Mouse (Mus musculus) R1 (cell line): Measurements from ENCODE around the gene Col5a3.

Source experiments
- DNase-seq: peaks from one replicate; pipeline ENCODE4 v3.0.0-alpha.2; 2018; ENCODE audit warnings: low read depth, low spot score

The Col5a3 gene

DNA sequence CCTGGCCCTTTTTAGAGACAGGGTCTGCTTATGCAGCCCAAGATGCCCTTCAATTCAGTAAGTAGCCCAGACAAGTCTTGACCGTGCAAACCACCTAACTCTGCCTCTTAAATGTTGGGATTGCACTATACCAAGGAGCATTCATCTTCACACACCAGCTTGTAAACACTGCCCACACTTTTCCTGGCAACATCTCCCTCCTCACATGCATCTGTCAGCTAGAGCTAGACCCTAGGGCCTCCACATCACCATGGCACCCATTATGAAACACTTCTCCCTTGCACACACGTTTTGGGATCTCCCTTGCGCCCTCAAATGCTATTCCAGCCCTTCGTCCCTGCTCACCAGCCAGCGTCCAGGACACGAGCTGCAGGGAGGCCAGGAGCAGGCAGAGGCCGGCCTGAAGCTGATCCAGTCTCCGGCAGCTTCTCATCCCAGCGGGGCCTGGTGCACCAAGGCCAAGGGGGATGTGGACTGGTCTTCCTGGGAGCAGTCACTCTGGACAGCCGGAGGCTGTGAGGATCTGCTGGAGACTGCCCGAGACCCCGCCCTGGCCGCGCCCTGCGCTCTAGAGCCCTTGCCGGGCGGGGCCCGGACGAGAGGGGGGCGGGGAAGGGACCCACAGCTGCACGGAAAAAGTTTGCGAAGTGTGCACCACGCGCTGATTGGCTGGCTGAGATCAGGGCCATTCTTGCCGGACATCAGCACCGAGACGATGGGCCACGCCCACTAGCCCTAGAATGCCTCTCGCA is at the start of gene Col5a3:
Gene Col5a3, minus strand, starts transcription at position 547 of the 752 bp plus-strand sequence.
- DNase-seq = peak; percentile 91

GRCm38 (mm10) chr9:20862225-20862624 is 47.4 kb upstream of the Col5a3 start:
- DNase-seq = no peak

DNA sequence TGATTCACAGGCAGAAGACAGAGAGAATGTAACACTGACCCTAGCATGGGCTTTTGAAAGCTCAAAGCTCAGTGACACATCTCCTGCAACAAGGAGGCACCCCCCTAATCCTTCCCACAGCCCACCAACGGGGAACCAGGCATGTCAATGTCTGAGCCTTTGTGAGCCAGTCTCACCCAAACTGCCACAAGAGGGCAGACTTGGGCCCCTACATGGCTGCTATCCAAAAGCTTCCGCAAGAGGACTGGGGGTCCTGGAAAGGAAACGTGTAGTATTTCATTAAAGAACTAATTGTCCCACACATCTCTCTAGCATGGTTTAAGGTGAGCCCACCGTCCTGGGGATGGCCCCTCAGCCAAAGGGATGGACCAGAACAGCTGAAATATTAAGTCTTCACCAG is 47.0 kb upstream of the Col5a3 start:
- DNase-seq = peak; percentile 84

GRCm38 (mm10) chr9:20859926-20860325 is 45.1 kb upstream of the Col5a3 start:
- DNase-seq = peak; percentile 49

- DNase-seq = peak; percentile 85
Measured at GRCm38 (mm10) chr9:20857131-20857530, 42.3 kb upstream of the Col5a3 start.

GRCm38 (mm10) chr9:20850179-20850578 is 35.3 kb upstream of the Col5a3 start:
- peak; percentile 20 for DNase-seq

DNA sequence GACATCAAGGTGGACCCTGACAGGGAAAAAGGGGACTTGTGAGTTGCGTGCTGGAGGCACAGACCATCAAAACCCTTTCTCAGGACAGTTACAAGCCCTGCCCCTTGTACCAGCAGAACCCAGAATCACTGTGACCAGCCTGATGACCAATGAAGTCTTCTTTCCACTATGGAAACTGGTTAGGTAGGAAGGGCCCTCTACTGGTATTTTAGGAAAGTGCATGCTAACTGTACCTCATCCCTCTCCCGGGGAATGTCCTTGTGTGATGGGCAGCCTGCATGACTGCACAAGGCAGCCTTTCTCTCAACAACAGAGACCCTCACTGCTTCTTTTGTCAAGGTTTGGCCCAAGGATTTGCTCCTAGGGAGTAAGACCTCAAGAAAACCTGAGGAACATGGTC is 27.8 kb upstream of the Col5a3 start:
- peak; percentile 66 for DNase-seq

- no peak for DNase-seq
Measured at GRCm38 (mm10) chr9:20842211-20842610, 27.3 kb upstream of the Col5a3 start.

DNA sequence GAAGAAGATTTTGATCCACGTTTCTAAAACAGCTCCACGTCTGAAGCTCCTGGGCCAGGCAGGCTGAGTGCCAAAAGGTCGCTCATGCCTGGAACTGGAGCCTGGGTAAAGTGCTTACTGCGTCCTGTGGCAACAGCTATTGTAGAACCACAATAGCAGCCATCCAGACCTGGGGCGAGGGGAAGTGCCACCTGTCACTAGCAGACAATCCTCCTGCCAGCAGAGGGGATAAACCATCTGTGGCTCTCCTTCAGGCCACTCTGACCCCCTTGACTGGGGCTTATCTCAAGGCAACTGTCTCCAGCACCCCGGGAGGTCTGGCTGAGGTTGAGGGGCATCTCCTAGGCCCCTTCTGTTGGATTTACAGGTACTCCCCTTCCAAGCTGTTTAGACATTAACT is 24.1 kb upstream of the Col5a3 start:
- DNase-seq = no peak

DNA sequence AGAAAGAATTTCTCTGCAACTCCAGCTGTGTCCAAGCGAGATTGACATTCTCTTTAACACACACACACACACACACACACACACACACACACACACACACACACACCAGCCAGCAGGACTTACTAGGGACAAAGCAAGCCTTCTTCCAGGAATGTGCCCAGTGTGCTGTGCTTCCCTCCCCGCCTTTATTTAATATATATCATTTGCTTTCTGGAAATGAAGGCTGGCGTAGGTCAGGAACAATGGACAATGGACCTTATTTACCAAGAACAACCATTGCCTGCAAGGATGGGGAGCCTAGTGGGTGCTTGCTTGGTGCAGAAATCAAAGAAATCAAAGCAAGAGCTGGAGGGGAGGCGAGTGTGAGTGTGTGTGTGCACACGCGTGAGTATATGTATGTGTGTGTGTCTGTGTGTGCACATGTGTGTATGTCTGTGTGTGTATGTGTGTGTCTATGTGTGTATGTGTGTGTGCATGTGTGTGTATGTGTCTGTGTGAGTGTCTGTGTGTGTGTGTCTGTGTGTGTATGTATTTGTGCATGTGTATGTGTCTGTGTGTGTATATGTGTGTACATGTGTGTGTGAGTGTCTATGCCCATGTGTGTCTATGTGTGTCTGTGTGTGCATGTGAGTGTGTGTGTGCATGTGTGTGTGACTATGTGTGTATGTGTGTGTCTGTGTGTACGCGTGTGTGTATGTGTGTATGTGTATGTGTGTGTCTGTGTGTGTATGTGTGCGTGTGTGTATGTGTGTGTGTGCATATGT is 22.5 kb upstream of the Col5a3 start:
- no peak for DNase-seq

DNA sequence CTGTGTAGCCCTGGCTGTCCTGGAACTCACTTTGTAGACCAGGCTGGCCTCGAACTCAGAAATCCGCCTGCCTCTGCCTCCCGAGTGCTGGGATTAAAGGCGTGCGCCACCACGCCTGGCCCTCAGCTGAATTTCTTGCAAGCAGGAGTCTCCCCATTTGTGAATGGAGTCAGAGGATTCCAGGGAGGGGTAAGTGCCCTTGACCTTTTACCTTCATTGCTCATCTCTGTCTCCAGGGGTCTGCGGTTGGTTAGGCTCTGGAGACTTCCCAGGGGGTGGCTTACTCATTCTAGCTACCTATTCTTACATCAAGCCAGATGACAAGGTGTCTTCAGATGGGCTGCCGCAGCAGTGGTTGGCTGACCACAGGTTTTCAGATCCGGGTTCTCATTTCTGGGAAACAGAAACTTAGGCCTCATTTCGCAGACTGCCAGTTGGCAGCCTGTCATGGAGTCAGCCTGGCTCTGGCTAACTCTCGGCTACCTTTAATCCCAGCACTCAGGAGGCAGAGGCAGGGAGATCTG is 20.6 kb upstream of the Col5a3 start:
- peak; percentile 86 for DNase-seq

DNA sequence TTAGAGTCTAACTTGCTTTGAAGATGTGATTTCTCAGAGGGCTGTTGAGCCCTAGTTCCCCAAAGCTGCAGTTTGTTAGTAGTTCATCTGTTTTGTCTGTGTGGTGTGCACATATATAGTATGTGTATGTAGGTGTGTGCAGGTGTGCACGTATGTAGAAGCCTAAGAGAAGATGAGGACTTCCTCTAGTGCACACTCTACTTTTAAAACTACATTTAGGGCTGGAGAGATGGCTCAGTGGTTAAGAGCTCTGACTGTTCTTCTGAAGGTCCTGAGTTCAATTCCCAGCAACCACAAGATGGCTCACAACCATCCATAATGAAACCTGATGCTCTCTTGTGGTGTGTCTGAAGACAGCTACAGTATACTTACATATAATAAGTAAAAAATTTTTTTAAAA is 20.0 kb upstream of the Col5a3 start:
- DNase-seq = no peak

- peak; percentile 90 for DNase-seq
Measured at GRCm38 (mm10) chr9:20830901-20831643, 16.2 kb upstream of the Col5a3 start.

- no peak for DNase-seq
Measured at GRCm38 (mm10) chr9:20828127-20828526, 13.3 kb upstream of the Col5a3 start.

DNA sequence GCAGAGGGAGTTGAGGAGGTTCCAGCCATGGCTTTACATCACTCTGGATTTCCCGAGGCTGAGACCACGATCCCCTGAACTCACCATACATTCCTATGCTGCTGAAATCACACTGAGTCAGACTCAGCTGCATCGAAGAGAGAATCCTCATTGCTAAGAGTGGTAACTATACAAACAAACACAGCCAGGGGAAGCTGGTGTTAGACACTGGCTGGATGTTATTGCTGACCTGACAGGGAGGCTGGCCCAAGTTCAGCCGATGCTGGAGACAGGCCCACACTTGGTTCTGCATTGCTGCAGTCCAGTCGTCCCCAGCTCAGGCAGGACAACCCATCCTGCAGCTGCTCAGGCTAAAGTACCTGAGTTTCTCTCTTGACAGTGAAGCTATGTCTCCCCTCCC is 10.9 kb upstream of the Col5a3 start:
- DNase-seq = no peak

- no peak for DNase-seq
Measured at GRCm38 (mm10) chr9:20822821-20823220, 8.0 kb upstream of the Col5a3 start.

GRCm38 (mm10) chr9:20820001-20820400 is 5.1 kb upstream of the Col5a3 start:
- no peak for DNase-seq

DNA sequence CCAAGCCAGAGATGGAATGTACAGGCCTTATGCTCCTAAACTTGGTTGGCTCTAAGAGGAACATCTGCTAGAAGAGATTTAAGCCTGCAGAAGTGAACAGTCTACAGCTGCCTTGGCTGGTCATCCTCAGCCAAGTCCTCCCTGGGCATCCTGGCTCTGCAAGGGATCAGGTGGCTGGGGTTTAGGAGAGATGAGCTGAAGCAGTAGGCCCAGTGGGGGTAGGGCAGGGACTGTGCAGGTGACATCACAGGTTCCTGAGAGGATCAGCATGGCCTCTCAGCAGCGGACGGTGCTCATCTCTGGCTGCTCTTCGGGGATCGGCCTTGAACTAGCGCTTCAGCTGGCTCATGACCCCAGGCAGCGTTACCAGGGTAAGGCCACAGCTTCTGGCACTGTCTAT is 3.4 kb upstream of the Col5a3 start, which contains the start of gene Rdh8:
Gene Rdh8, plus strand, starts transcription at position 268 of the 400 bp plus-strand sequence.
- DNase-seq = no peak

- DNase-seq = peak; percentile 79
Measured at GRCm38 (mm10) chr9:20812537-20813271, 2.2 kb downstream of the Col5a3 start.

DNA sequence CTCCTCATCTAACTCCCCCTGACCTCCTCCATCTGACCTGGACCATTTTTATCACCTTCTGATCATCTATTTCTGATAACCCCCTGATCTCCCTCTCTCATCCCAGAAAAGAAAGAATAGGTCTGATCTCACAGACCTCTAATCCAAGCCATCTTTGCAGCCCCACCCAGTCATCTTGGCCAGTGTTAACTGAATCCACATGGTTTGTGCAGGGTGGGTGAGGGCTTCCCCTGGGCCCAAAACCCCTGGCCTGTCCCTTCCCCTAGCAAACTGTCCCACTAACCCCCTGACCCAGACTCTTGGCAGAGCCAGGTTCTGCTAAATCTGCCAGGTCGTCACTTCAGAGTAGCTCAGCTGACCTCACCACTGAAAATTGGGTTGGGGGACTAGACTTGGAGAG is 4.1 kb downstream of the Col5a3 start:
- DNase-seq = no peak

- DNase-seq = no peak
Measured at GRCm38 (mm10) chr9:20810271-20810670, 4.6 kb downstream of the Col5a3 start.
